In genomic region chr19:29384994-29385393, GRCm38 (mm10) we compare ENCODE assay signal across 27 mouse cellular contexts. TPM values are rescaled to one million over a fixed set of nuclear protein-coding genes. Genes with fewer than 3 reads are reported as not detected.
DNase-seq lines count a peak whose midpoint lies in the region; ATAC-seq and TF ChIP-seq lines count a peak whose summit lies in the region.
"Had no signal": no experiment of that assay in that cellular context is flagged by ENCODE, and none has a peak within 500 bp of the region (broad histone marks: within the 10 kb centered on the region; RNA-seq: fewer than 3 reads in every experiment).

No protein-coding gene starts in this region.

- no peaks in the 10 kb centered on the region for H3K36me3 ChIP-seq in stomach, postnatal 0 days (ENCODE audit: control insufficient read depth, insufficient read depth, low read length)
- no peaks in the 10 kb centered on the region for H3K36me3 ChIP-seq in neural tube, embryonic 15.5 days
- H3K36me3 ChIP-seq: hindbrain, embryonic 10.5 days; midbrain, embryonic 13.5 days had no signal

- no peaks in the 10 kb centered on the region for H3K4me1 ChIP-seq in stomach, postnatal 0 days (replicated peaks; ENCODE audit: control insufficient read depth, insufficient read depth)
- H3K4me1 ChIP-seq in neural tube, embryonic 15.5 days = no peaks in the 10 kb centered on the region
- H3K4me1 ChIP-seq: hindbrain, embryonic 10.5 days; midbrain, embryonic 13.5 days had no signal

- H3K4me2 ChIP-seq in stomach, postnatal 0 days (replicated peaks; ENCODE audit: low read depth) = no peak overlapping the region
- H3K4me2 ChIP-seq in neural tube, embryonic 15.5 days = no peak overlapping the region
- H3K4me2 ChIP-seq: liver, embryonic 11.5 days; lung, embryonic 14.5 days; midbrain, embryonic 13.5 days had no signal

- no peak for TF ChIP-seq CTCF in stomach, postnatal 0 days (IDR thresholded peaks at IDR 0.05; ENCODE audit: low read depth)

- no peak overlapping the region for H3K4me3 ChIP-seq in stomach, postnatal 0 days (ENCODE audit: low read depth, low read length)
- H3K4me3 ChIP-seq in neural tube, embryonic 15.5 days (replicated peaks) = no peak overlapping the region
- H3K4me3 ChIP-seq: heart, adult 2 months; hindbrain, embryonic 10.5 days; left cerebral cortex, adult 2 months; midbrain, embryonic 13.5 days had no signal

- TF ChIP-seq EP300 in stomach, postnatal 0 days (optimal IDR thresholded peaks at IDR 0.05) = peak; percentile 32

- no peak overlapping the region for H3K27ac ChIP-seq in stomach, postnatal 0 days (replicated peaks)
- H3K27ac ChIP-seq in neural tube, embryonic 15.5 days (replicated peaks) = no peak overlapping the region
- H3K27ac ChIP-seq: heart, adult 2 months; hindbrain, embryonic 10.5 days; left cerebral cortex, adult 2 months; midbrain, embryonic 13.5 days had no signal

- no peaks in the 10 kb centered on the region for H3K27me3 ChIP-seq in stomach, postnatal 0 days (ENCODE audit: control insufficient read depth, insufficient read depth, low read length)
- H3K27me3 ChIP-seq in neural tube, embryonic 15.5 days (replicated peaks) = no peaks in the 10 kb centered on the region
- H3K27me3 ChIP-seq: midbrain, embryonic 13.5 days; Patski had no signal

- H3K9me3 ChIP-seq in stomach, postnatal 0 days (ENCODE audit: control insufficient read depth, low read length) = no peaks in the 10 kb centered on the region
- no peaks in the 10 kb centered on the region for H3K9me3 ChIP-seq in neural tube, embryonic 15.5 days (replicated peaks)
- H3K9me3 ChIP-seq: hindbrain, embryonic 10.5 days; midbrain, embryonic 13.5 days had no signal

- ATAC-seq in hematopoietic stem cell, adult 5-6 weeks (replicated peaks in 1 of 2; ENCODE audit: insufficient read depth in 1 of 2, low FRiP score in 2 of 2, low TSS enrichment in 1 of 2, low read depth in 1 of 2, poor library complexity in 2 of 2, severe bottlenecking in 2 of 2) = peak; percentile 49 to 69; a peak in 2 of 4 replicates
- peak; percentile 40; the same call in 1 of the 2 replicates for ATAC-seq in stomach, postnatal 0 days (ENCODE audit: low FRiP score, low TSS enrichment)
- ATAC-seq in neural tube, embryonic 15.5 days (ENCODE audit: low FRiP score) = no peak
- ATAC-seq: activated CD4-positive, CD25-positive, alpha-beta regulatory T cell, adult 4 months; midbrain, embryonic 13.5 days; Patski had no signal

- no peak overlapping the region for H3K9ac ChIP-seq in stomach, postnatal 0 days (ENCODE audit: low read length)
- H3K9ac ChIP-seq in neural tube, embryonic 15.5 days (replicated peaks) = no peak overlapping the region
- H3K9ac ChIP-seq: lung, embryonic 14.5 days; midbrain, embryonic 13.5 days had no signal

- peak; percentile 14 for DNase-seq in adrenal gland, adult 2 months
- no peak for DNase-seq in adrenal gland, postnatal 4 days (ENCODE audit: low spot score in 2 of 2)
- DNase-seq in urinary bladder, postnatal 36 days (ENCODE audit: low spot score in 2 of 2) = peak; percentile 58
- no peak for DNase-seq in urinary bladder, adult 2 months (ENCODE audit: low spot score)
- DNase-seq in stomach, postnatal 0 days (ENCODE audit: low spot score) = no peak
- DNase-seq in kidney, postnatal 36 days = no peak
- DNase-seq: adrenal gland, postnatal 25 days; cerebellum, adult 18-20 months; cerebellum, postnatal 36 days; gastrocnemius, postnatal 10 days; heart, adult 2 months; kidney, adult 2 months; kidney, postnatal 25 days; lung, embryonic 14.5 days; right cerebral cortex, postnatal 25 days; thymus, postnatal 14 days had no signal

- WGBS in stomach, postnatal 0 days = 57% methylated on average over 6 of the region's 6 CpGs
- WGBS in neural tube, embryonic 15.5 days = 87% methylated on average over 6 of the region's 6 CpGs

RNA-seq across cellular contexts. Expression of gene Cd274, which starts 17.7 kb away (rescaled TPM):
- 10 to 100 TPM in 1 of 2 experiments, 1 to 10 TPM in 1; 5.0 to 10.7 TPM for total RNA-seq in adrenal gland, adult 2 months (2021)
- polyA plus RNA-seq in adrenal gland, adult 2 months (2012; rRNA removed) = 1.8 and 2.0 TPM in 2 replicates
- 1 to 10 TPM; 1.4 to 1.9 TPM for total RNA-seq in adrenal gland, postnatal 4 days (2021)
- polyA plus RNA-seq in urinary bladder, adult 2 months (2012; rRNA removed) = 4.3 and 6.8 TPM in 2 replicates
- total RNA-seq in hematopoietic stem cell, adult 5-6 weeks (2017) = 22.1 and 22.7 TPM in 2 replicates
- 0.08 and 0.16 TPM in 2 replicates for polyA plus RNA-seq in stomach, postnatal 0 days (2015; fragmentation: Nextera tagmentation; extraction: Ambion mirVana)
- 0.81 and 4.5 TPM in 2 replicates for polyA plus RNA-seq in neural tube, embryonic 15.5 days (2015; fragmentation: Nextera tagmentation; extraction: Ambion mirVana)
- polyA plus RNA-seq: limb, embryonic 11.5 days had no signal

RNA-seq across cellular contexts. Expression of gene Plgrkt, which starts 17.8 kb away (rescaled TPM):
- total RNA-seq in adrenal gland, adult 2 months (2021) = 10 to 100 TPM; 49.7 to 56.9 TPM
- 71.8 and 74.8 TPM in 2 replicates for polyA plus RNA-seq in adrenal gland, adult 2 months (2012; rRNA removed)
- 10 to 100 TPM; 73.2 to 74.8 TPM for total RNA-seq in adrenal gland, postnatal 4 days (2021)
- 88.9 and 108 TPM in 2 replicates for polyA plus RNA-seq in urinary bladder, adult 2 months (2012; rRNA removed)
- 156 and 165 TPM in 2 replicates for total RNA-seq in hematopoietic stem cell, adult 5-6 weeks (2017)
- polyA plus RNA-seq in stomach, postnatal 0 days (2015; fragmentation: Nextera tagmentation; extraction: Ambion mirVana) = 166 and 169 TPM in 2 replicates
- 75.7 and 132 TPM in 2 replicates for polyA plus RNA-seq in neural tube, embryonic 15.5 days (2015; fragmentation: Nextera tagmentation; extraction: Ambion mirVana)

RNA-seq across cellular contexts. Expression of gene Pdcd1lg2, which starts 25.7 kb away (rescaled TPM):
- total RNA-seq in adrenal gland, adult 2 months (2021) = not detected
- not detected in 2 replicates for polyA plus RNA-seq in adrenal gland, adult 2 months (2012; rRNA removed)
- not detected for total RNA-seq in adrenal gland, postnatal 4 days (2021)
- polyA plus RNA-seq in urinary bladder, adult 2 months (2012; rRNA removed) = 0.12 and 0.21 TPM in 2 replicates
- 5.7 and 5.8 TPM in 2 replicates for total RNA-seq in hematopoietic stem cell, adult 5-6 weeks (2017)
- polyA plus RNA-seq in stomach, postnatal 0 days (2015; fragmentation: Nextera tagmentation; extraction: Ambion mirVana) = 0.05 and 0.06 TPM in 2 replicates
- 0.09 and 0.56 TPM in 2 replicates for polyA plus RNA-seq in neural tube, embryonic 15.5 days (2015; fragmentation: Nextera tagmentation; extraction: Ambion mirVana)
- total RNA-seq: adrenal gland, postnatal 25 days; gastrocnemius, postnatal 10 days; heart, adult 2 months had no signal
- polyA plus RNA-seq: forebrain, embryonic 11.5 days; hindbrain, embryonic 10.5 days; limb, embryonic 11.5 days; liver, embryonic 11.5 days; lung, embryonic 14.5 days had no signal

RNA-seq across cellular contexts. Expression of gene Rln1, which starts 50.5 kb away (rescaled TPM):
- total RNA-seq in adrenal gland, adult 2 months (2021) = not detected
- polyA plus RNA-seq in adrenal gland, adult 2 months (2012; rRNA removed) = not detected in 2 replicates
- total RNA-seq in adrenal gland, postnatal 4 days (2021) = not detected
- 0.24 and 0.65 TPM in 2 replicates for polyA plus RNA-seq in urinary bladder, adult 2 months (2012; rRNA removed)
- not detected in 2 replicates for total RNA-seq in hematopoietic stem cell, adult 5-6 weeks (2017)
- 0.24 TPM in 1 of 2 replicates, not detected in the other for polyA plus RNA-seq in stomach, postnatal 0 days (2015; fragmentation: Nextera tagmentation; extraction: Ambion mirVana)
- 3.6 and 4.5 TPM in 2 replicates for polyA plus RNA-seq in neural tube, embryonic 15.5 days (2015; fragmentation: Nextera tagmentation; extraction: Ambion mirVana)
- total RNA-seq: adrenal gland, postnatal 25 days; gastrocnemius, postnatal 10 days; heart, adult 2 months had no signal
- polyA plus RNA-seq: activated CD4-positive, CD25-positive, alpha-beta regulatory T cell, adult 4 months; heart, adult 2 months; heart, embryonic 16.5 days; limb, embryonic 11.5 days; liver, embryonic 11.5 days; lung, embryonic 14.5 days; Patski had no signal

RNA-seq across cellular contexts. Expression of gene Insl6, which starts 59.8 kb away (rescaled TPM):
- total RNA-seq in adrenal gland, adult 2 months (2021) = 1 to 10 TPM in 1 of 2 experiments, under 1 TPM in 1; 0.58 to 1.3 TPM
- 0.36 and 0.39 TPM in 2 replicates for polyA plus RNA-seq in adrenal gland, adult 2 months (2012; rRNA removed)
- 1 to 10 TPM in 1 of 2 experiments, under 1 TPM in 1; 0.45 to 1.7 TPM for total RNA-seq in adrenal gland, postnatal 4 days (2021)
- polyA plus RNA-seq in urinary bladder, adult 2 months (2012; rRNA removed) = 8.4 and 10.0 TPM in 2 replicates
- total RNA-seq in hematopoietic stem cell, adult 5-6 weeks (2017) = 17.9 and 36.0 TPM in 2 replicates
- 3.0 and 3.2 TPM in 2 replicates for polyA plus RNA-seq in stomach, postnatal 0 days (2015; fragmentation: Nextera tagmentation; extraction: Ambion mirVana)
- polyA plus RNA-seq in neural tube, embryonic 15.5 days (2015; fragmentation: Nextera tagmentation; extraction: Ambion mirVana) = 1.7 and 3.2 TPM in 2 replicates

Comparison
In these comparisons a context has a peak if more than half of its experiments do, and no peak if none do; other contexts are left out.
1. DNase-seq: peak in adrenal gland, adult 2 months (single experiment) and urinary bladder, postnatal 36 days (2 of 2); none in adrenal gland, postnatal 4 days (0 of 2), urinary bladder, adult 2 months (single experiment), stomach, postnatal 0 days (single experiment) and kidney, postnatal 36 days (0 of 2).